Mouse (Mus musculus) erythroblast, embryonic 14.5 days (primary cell): ENCODE measurements around the gene Cib4.

Experiments
- GATA1 ChIP-seq: IDR thresholded peaks from 2 replicates; pipeline ENCODE4 v1.6.1; 2012; ENCODE audit warnings: low read length, inconsistent platforms, mixed read lengths
- TAL1 ChIP-seq: IDR thresholded peaks from 3 replicates; pipeline ENCODE4 v1.6.1; 2012; ENCODE audit warnings: low read length, inconsistent platforms, mixed read lengths

DNA sequence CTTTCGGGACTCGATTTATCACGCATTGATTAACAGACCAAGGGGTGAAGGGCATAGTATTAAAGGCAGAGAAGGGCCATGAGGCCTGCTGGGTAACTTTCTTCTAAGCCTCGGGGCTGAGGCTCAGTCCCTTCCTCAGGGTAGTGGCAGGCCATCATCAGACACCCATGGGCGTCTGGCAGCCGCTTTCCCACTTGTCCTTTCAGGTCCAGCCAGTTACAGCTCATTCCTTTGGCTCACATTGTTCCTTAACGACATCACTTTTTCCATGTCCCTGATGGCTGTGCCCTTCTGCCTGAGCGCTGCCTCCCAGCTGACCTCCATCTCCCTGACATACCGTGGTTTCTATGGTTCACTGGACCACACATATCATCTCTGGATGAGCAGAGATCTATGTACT lies 31.6 kb upstream of the Cib4 start:
- no peak for TF ChIP-seq GATA1
- no peak for TF ChIP-seq TAL1
